Mouse (Mus musculus) bone marrow, adult 2 months (tissue): Measurements from ENCODE around the gene Tex52.

ENCODE experiments used
- CTCF ChIP-seq: fragments of 200-500 bp; IDR thresholded peaks from 2 replicates; pipeline ENCODE4 v1.5.1; 2011; ENCODE audit warnings: low read length, control low read depth; ENCODE audit not compliant: control insufficient read depth, insufficient read depth
- POLR2A ChIP-seq: fragments of 200-500 bp; IDR thresholded peaks from 2 replicates; pipeline ENCODE4 v1.6.1; 2011; ENCODE audit warnings: low read depth, mild to moderate bottlenecking, control low read depth, low read length, borderline replicate concordance; ENCODE audit not compliant: control insufficient read depth

DNA sequence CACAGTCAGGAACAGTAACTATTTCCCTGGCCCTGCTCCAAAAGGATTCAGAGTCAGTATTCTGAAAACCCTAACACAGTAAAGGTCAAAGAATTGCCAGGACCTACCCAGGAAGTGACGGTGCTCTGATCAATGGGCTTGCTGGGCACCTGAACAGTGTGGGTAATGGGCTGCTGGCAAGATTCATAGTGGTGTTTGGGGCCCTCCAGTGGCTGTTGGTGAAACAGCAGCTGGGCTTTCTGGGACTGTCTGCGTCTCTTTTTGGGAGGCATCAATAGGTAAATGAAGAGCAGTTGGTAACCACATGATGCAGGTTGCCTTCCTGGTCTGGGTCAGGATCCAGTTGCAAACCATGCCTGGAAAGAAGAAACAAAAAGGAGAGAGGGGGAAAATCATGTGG, 16.3 kb upstream of the Tex52 start:
- TF ChIP-seq CTCF (peak; percentile 65), POLR2A (no peak)
